In the genomic region with DNA sequence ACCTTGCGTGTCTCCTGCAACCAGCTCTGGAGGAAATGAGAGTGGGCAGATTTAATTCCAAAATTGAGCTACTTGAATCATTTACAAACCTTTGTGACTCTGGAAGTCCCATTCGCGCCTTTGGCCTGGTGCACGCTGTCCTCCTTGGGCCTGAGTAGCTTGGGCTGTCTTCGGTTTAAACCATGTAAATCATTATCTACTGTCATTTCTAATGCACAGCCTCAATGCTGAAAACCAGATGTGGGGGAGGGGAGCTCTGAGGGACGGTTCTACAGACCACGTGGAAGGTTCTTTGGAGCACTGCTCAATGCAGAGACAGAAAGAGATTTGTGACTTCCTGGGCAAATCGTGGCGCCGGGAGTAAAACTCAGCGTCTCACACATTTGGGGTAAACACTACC, we compare ENCODE assay signal across 14 mouse cellular contexts.
A peak's percentile ranks its signal among the peaks of the same experiment; 100 is the strongest.
DNase-seq lines count a peak whose midpoint lies in the region; ATAC-seq lines count a peak whose summit lies in the region.
"Had no signal": no experiment of that assay in that cellular context is flagged by ENCODE, and none has a peak within 500 bp of the region (broad histone marks: within the 10 kb centered on the region; RNA-seq: fewer than 3 reads in every experiment).

No protein-coding gene starts in this region.

- 46% methylated on average over 11 of the region's 11 CpGs for WGBS in intestine, embryonic 14.5 days
- 54% methylated on average over 11 of the region's 11 CpGs for WGBS in intestine, embryonic 16.5 days
- 79% methylated on average over 11 of the region's 11 CpGs for WGBS in forebrain, embryonic 16.5 days

- no peak for ATAC-seq in intestine, embryonic 14.5 days (replicated peaks; ENCODE audit: low FRiP score, low TSS enrichment, low read depth)
- no peak for ATAC-seq in intestine, embryonic 16.5 days
- no peak for ATAC-seq in forebrain, embryonic 16.5 days
- ATAC-seq: inflammation-experienced regulatory T-cells, adult 6 months had no signal

- no peaks in the 10 kb centered on the region for H3K36me3 ChIP-seq in intestine, embryonic 14.5 days (ENCODE audit: control insufficient read depth, insufficient read depth, low read length)
- H3K36me3 ChIP-seq in intestine, embryonic 16.5 days (ENCODE audit: control insufficient read depth, insufficient read depth, low read length) = no peaks in the 10 kb centered on the region
- no peaks in the 10 kb centered on the region for H3K36me3 ChIP-seq in forebrain, embryonic 16.5 days (ENCODE audit: control insufficient read depth, insufficient read depth)
- H3K36me3 ChIP-seq: embryonic facial prominence, embryonic 12.5 days; liver, embryonic 13.5 days had no signal

- no peak overlapping the region for H3K4me3 ChIP-seq in intestine, embryonic 14.5 days (ENCODE audit: low read depth, low read length)
- no peak overlapping the region for H3K4me3 ChIP-seq in intestine, embryonic 16.5 days (ENCODE audit: low read length)
- H3K4me3 ChIP-seq in forebrain, embryonic 16.5 days (replicated peaks; ENCODE audit: low read length) = no peak overlapping the region
- H3K4me3 ChIP-seq: embryonic facial prominence, embryonic 12.5 days; liver, embryonic 13.5 days had no signal

- no peaks in the 10 kb centered on the region for H3K9me3 ChIP-seq in intestine, embryonic 14.5 days (ENCODE audit: control insufficient read depth, low read length)
- no peaks in the 10 kb centered on the region; the same call in 1 of the 2 replicates for H3K9me3 ChIP-seq in intestine, embryonic 16.5 days (ENCODE audit: control insufficient read depth, low read length)
- no peaks in the 10 kb centered on the region for H3K9me3 ChIP-seq in forebrain, embryonic 16.5 days (ENCODE audit: control insufficient read depth, low read length)
- H3K9me3 ChIP-seq: liver, embryonic 13.5 days had no signal

- H3K4me2 ChIP-seq in intestine, embryonic 14.5 days (ENCODE audit: low read length) = no peak overlapping the region
- H3K4me2 ChIP-seq in intestine, embryonic 16.5 days (ENCODE audit: low read depth, low read length) = no peak overlapping the region
- no peak overlapping the region for H3K4me2 ChIP-seq in forebrain, embryonic 16.5 days (ENCODE audit: low read length)
- H3K4me2 ChIP-seq: embryonic facial prominence, embryonic 12.5 days; liver, embryonic 13.5 days had no signal

- H3K4me1 ChIP-seq in intestine, embryonic 14.5 days (replicated peaks; ENCODE audit: control insufficient read depth, insufficient read depth, low read length) = 0 out of 2 replicates have a peak, but pooled peaks cover 5% of the 10 kb centered on the region
- peaks cover 9% of the 10 kb centered on the region; the same call in 1 of the 2 replicates for H3K4me1 ChIP-seq in intestine, embryonic 16.5 days (ENCODE audit: control insufficient read depth, insufficient read depth, low read length)
- H3K4me1 ChIP-seq in forebrain, embryonic 16.5 days (replicated peaks; ENCODE audit: control insufficient read depth, insufficient read depth, low read length) = no peaks in the 10 kb centered on the region
- H3K4me1 ChIP-seq: embryonic facial prominence, embryonic 12.5 days; liver, embryonic 13.5 days had no signal

- no peaks in the 10 kb centered on the region for H3K27me3 ChIP-seq in intestine, embryonic 14.5 days (replicated peaks; ENCODE audit: control insufficient read depth, insufficient read depth, low read length)
- H3K27me3 ChIP-seq in intestine, embryonic 16.5 days (replicated peaks; ENCODE audit: control insufficient read depth, insufficient read depth, low read length) = no peaks in the 10 kb centered on the region
- no peaks in the 10 kb centered on the region for H3K27me3 ChIP-seq in forebrain, embryonic 16.5 days (replicated peaks; ENCODE audit: control insufficient read depth, insufficient read depth, low read length)
- H3K27me3 ChIP-seq: embryonic facial prominence, embryonic 12.5 days; liver, embryonic 13.5 days had no signal

- DNase-seq in intestine, embryonic 14.5 days (ENCODE audit: low spot score) = no peak
- DNase-seq in ZHBTc4 (ENCODE audit: low read depth, low spot score) = peak; percentile 19
- peak; percentile 66 for DNase-seq in kidney, adult 18-20 months
- DNase-seq in kidney, postnatal 10 days = peak; percentile 73
- no peak for DNase-seq in frontal cortex, postnatal 36 days (ENCODE audit: low spot score in 2 of 2)
- no peak for DNase-seq in frontal cortex, postnatal 10 days (ENCODE audit: low spot score in 2 of 2)
- DNase-seq: cerebellum, adult 18-20 months; gastrocnemius, postnatal 25 days; layer of hippocampus, adult 9-11 months; liver, embryonic 13.5 days had no signal

- 0 out of 2 replicates have a peak overlapping the region, but pooled peaks have one; percentile 36 for H3K27ac ChIP-seq in intestine, embryonic 14.5 days (ENCODE audit: low read depth)
- no peak overlapping the region for H3K27ac ChIP-seq in intestine, embryonic 16.5 days (ENCODE audit: low read length)
- H3K27ac ChIP-seq in forebrain, embryonic 16.5 days (ENCODE audit: low read length) = no peak overlapping the region
- H3K27ac ChIP-seq: embryonic facial prominence, embryonic 12.5 days; liver, embryonic 13.5 days had no signal

- H3K9ac ChIP-seq in intestine, embryonic 14.5 days (ENCODE audit: low read length) = no peak overlapping the region
- H3K9ac ChIP-seq in intestine, embryonic 16.5 days (ENCODE audit: low read depth, low read length) = no peak overlapping the region
- no peak overlapping the region for H3K9ac ChIP-seq in forebrain, embryonic 16.5 days (replicated peaks; ENCODE audit: low read depth, low read length)
- H3K9ac ChIP-seq: embryonic facial prominence, embryonic 12.5 days; liver, embryonic 13.5 days had no signal

Comparison
In these comparisons a context has a peak if more than half of its experiments do, and no peak if none do; other contexts are left out.
1. DNase-seq: peak in ZHBTc4 (single experiment), kidney, adult 18-20 months (single experiment) and kidney, postnatal 10 days (single experiment); none in intestine, embryonic 14.5 days (single experiment), frontal cortex, postnatal 36 days (0 of 2) and frontal cortex, postnatal 10 days (0 of 2).